Mouse (Mus musculus): ENCODE results near the gene Mef2d. TPM values are rescaled to one million over a fixed set of nuclear protein-coding genes. Genes with fewer than 3 reads are reported as not detected.
"Not testable (repeated sequence)": the region's sequence is repeated elsewhere in the genome, so short reads cannot be mapped to it uniquely, and the experiment has no call there.

Mef2d gene
- total RNA-seq, 4 experiments from 2014 or later: 82.0 to 111 (median 89.0) TPM

- no peak for DNase-seq
These were observed 8.2 kb downstream of the Mef2d start for GRCm38 (mm10) chr3:88150061-88150998.

- DNase-seq: no peak
These were observed 8.8 kb downstream of the Mef2d start for GRCm38 (mm10) chr3:88150999-88151364.

- no peak for DNase-seq
These were observed 9.9 kb downstream of the Mef2d start for GRCm38 (mm10) chr3:88152056-88152455.

GRCm38 (mm10) chr3:88153290-88154011, 11.3 kb downstream of the Mef2d start:
- no peak for DNase-seq

- no peak for DNase-seq
These were observed 12.1 kb downstream of the Mef2d start for GRCm38 (mm10) chr3:88154236-88154635.

- DNase-seq: no peak
These were observed 14.6 kb downstream of the Mef2d start for GRCm38 (mm10) chr3:88156817-88157216.

- no peak for DNase-seq
These were observed 15.8 kb downstream of the Mef2d start for GRCm38 (mm10) chr3:88157771-88158597.

GRCm38 (mm10) chr3:88158991-88159390, 16.8 kb downstream of the Mef2d start:
- DNase-seq: no peak

GRCm38 (mm10) chr3:88160856-88161255, 18.7 kb downstream of the Mef2d start:
- no peak for DNase-seq

- no peak for DNase-seq
These were observed 20.1 kb downstream of the Mef2d start for GRCm38 (mm10) chr3:88162259-88162658.

- DNase-seq: no peak
These were observed 20.6 kb downstream of the Mef2d start for GRCm38 (mm10) chr3:88162811-88163210.

GRCm38 (mm10) chr3:88163847-88164246, 21.7 kb downstream of the Mef2d start:
- no peak for DNase-seq

- DNase-seq: no peak
These were observed 22.1 kb downstream of the Mef2d start for GRCm38 (mm10) chr3:88164263-88164662.

GRCm38 (mm10) chr3:88166056-88166455, 23.9 kb downstream of the Mef2d start:
- peak; percentile 70 for DNase-seq

- DNase-seq: no peak
These were observed 28.2 kb downstream of the Mef2d start for GRCm38 (mm10) chr3:88170361-88170760.

GRCm38 (mm10) chr3:88172440-88172839, 30.3 kb downstream of the Mef2d start:
- no peak for DNase-seq

- no peak for DNase-seq
These were observed 31.2 kb downstream of the Mef2d start for GRCm38 (mm10) chr3:88173375-88173774.

GRCm38 (mm10) chr3:88174894-88175293, 32.7 kb downstream of the Mef2d start:
- DNase-seq: no peak

- DNase-seq: peak; percentile 73
These were observed 34.9 kb downstream of the Mef2d start for GRCm38 (mm10) chr3:88177106-88177505.

GRCm38 (mm10) chr3:88177562-88178345, 35.6 kb downstream of the Mef2d start:
- peak; percentile 99 for DNase-seq

- DNase-seq: not testable (repeated sequence)
These were observed 36.2 kb downstream of the Mef2d start for GRCm38 (mm10) chr3:88178346-88178733.

- DNase-seq: no peak
These were observed 36.8 kb downstream of the Mef2d start for GRCm38 (mm10) chr3:88178986-88179385.
